Mouse (Mus musculus): ENCODE data around the gene Atp8b4. TPM values are rescaled to one million over a fixed set of nuclear protein-coding genes. Genes with fewer than 3 reads are reported as not detected.
A peak's percentile ranks its signal among the peaks of the same experiment; 100 is the strongest.

The Atp8b4 gene
- polyA plus RNA-seq, 1 experiment from 2014 or later, result 1.7 TPM

GRCm38 (mm10) chr2:126359278-126359677 lies 141.2 kb downstream of the Atp8b4 start:
- Histone ChIP-seq H3K4me3 (ENCODE audit: low read depth, low read length) (no peak overlapping the region), H3K4me1 (ENCODE audit: insufficient read depth, low read depth, low read length) (peaks cover 3% of the 10 kb centered on the region; the same call in 1 of the 2 replicates), H3K27ac (ENCODE audit: low read length) (no peak overlapping the region), H3K9me3 (ENCODE audit: low read length) (no peaks in the 10 kb centered on the region), H3K36me3 (ENCODE audit: insufficient read depth, low read length) (no peaks in the 10 kb centered on the region), H3K4me2 (replicated peaks; ENCODE audit: low read depth, low read length) (no peak overlapping the region), H3K9ac (replicated peaks; ENCODE audit: low read depth) (no peak overlapping the region), H3K27me3 (replicated peaks; ENCODE audit: insufficient read depth, low read length) (no peaks in the 10 kb centered on the region)
- ATAC-seq, result no peak
- DNase-seq (ENCODE audit: low spot score), result no peak
- 83% methylated on average over 1 of the region's 1 CpGs for WGBS
- TF ChIP-seq CTCF (IDR thresholded peaks at IDR 0.05) (no peak), EP300 (IDR thresholded peaks at IDR 0.05) (no peak)

GRCm38 (mm10) chr2:126358741-126359140 lies 141.7 kb downstream of the Atp8b4 start:
- H3K27me3 ChIP-seq (replicated peaks; ENCODE audit: insufficient read depth, low read length), result no peaks in the 10 kb centered on the region
- DNase-seq (ENCODE audit: low spot score), result no peak
- ATAC-seq, result no peak
- no peaks in the 10 kb centered on the region for H3K36me3 ChIP-seq (ENCODE audit: insufficient read depth, low read length)
- 84% methylated on average over 5 of the region's 5 CpGs for WGBS
- H3K27ac ChIP-seq (ENCODE audit: low read length), result no peak overlapping the region
- H3K9me3 ChIP-seq (ENCODE audit: low read length), result no peaks in the 10 kb centered on the region
- no peak overlapping the region for H3K4me2 ChIP-seq (replicated peaks; ENCODE audit: low read depth, low read length)
- no peak overlapping the region for H3K9ac ChIP-seq (replicated peaks; ENCODE audit: low read depth)
- no peak for TF ChIP-seq CTCF (IDR thresholded peaks at IDR 0.05)
- no peak for TF ChIP-seq EP300 (IDR thresholded peaks at IDR 0.05)
- peaks cover 3% of the 10 kb centered on the region; the same call in 1 of the 2 replicates for H3K4me1 ChIP-seq (ENCODE audit: insufficient read depth, low read depth, low read length)
- H3K4me3 ChIP-seq (ENCODE audit: low read depth, low read length), result no peak overlapping the region

GRCm38 (mm10) chr2:126355259-126355658 lies 145.2 kb downstream of the Atp8b4 start:
- Histone ChIP-seq H3K27ac (ENCODE audit: low read length) (no peak overlapping the region), H3K4me2 (replicated peaks; ENCODE audit: low read depth, low read length) (no peak overlapping the region), H3K36me3 (ENCODE audit: insufficient read depth, low read length) (no peaks in the 10 kb centered on the region), H3K27me3 (replicated peaks; ENCODE audit: insufficient read depth, low read length) (no peaks in the 10 kb centered on the region), H3K4me1 (ENCODE audit: insufficient read depth, low read depth, low read length) (no peaks in the 10 kb centered on the region), H3K9me3 (ENCODE audit: low read length) (no peaks in the 10 kb centered on the region), H3K9ac (replicated peaks; ENCODE audit: low read depth) (no peak overlapping the region), H3K4me3 (ENCODE audit: low read depth, low read length) (no peak overlapping the region)
- 89% methylated on average over 2 of the region's 2 CpGs for WGBS
- ATAC-seq (no peak), DNase-seq (ENCODE audit: low spot score) (no peak)
- TF ChIP-seq CTCF (IDR thresholded peaks at IDR 0.05) (no peak), EP300 (IDR thresholded peaks at IDR 0.05) (no peak)

- Histone ChIP-seq H3K27me3 (replicated peaks; ENCODE audit: insufficient read depth, low read length) (no peaks in the 10 kb centered on the region), H3K9me3 (ENCODE audit: low read length) (no peaks in the 10 kb centered on the region), H3K27ac (ENCODE audit: low read length) (no peak overlapping the region), H3K4me2 (replicated peaks; ENCODE audit: low read depth, low read length) (no peak overlapping the region), H3K4me3 (ENCODE audit: low read depth, low read length) (no peak overlapping the region), H3K36me3 (ENCODE audit: insufficient read depth, low read length) (no peaks in the 10 kb centered on the region), H3K9ac (replicated peaks; ENCODE audit: low read depth) (no peak overlapping the region), H3K4me1 (ENCODE audit: insufficient read depth, low read depth, low read length) (no peaks in the 10 kb centered on the region)
- ATAC-seq, result no peak
- no peak for TF ChIP-seq EP300 (IDR thresholded peaks at IDR 0.05)
- no peak for TF ChIP-seq CTCF (IDR thresholded peaks at IDR 0.05)
- no peak for DNase-seq (ENCODE audit: low spot score)
- 86% methylated on average over 1 of the region's 1 CpGs for WGBS
Measured at GRCm38 (mm10) chr2:126351811-126352210, 148.7 kb downstream of the Atp8b4 start.

GRCm38 (mm10) chr2:126343026-126343593 lies 157.4 kb downstream of the Atp8b4 start:
- Histone ChIP-seq H3K36me3 (ENCODE audit: insufficient read depth, low read length) (no peaks in the 10 kb centered on the region), H3K27ac (ENCODE audit: low read length) (no peak overlapping the region), H3K4me1 (ENCODE audit: insufficient read depth, low read depth, low read length) (no peaks in the 10 kb centered on the region), H3K27me3 (replicated peaks; ENCODE audit: insufficient read depth, low read length) (no peaks in the 10 kb centered on the region), H3K9ac (replicated peaks; ENCODE audit: low read depth) (no peak overlapping the region), H3K4me3 (ENCODE audit: low read depth, low read length) (no peak overlapping the region), H3K9me3 (ENCODE audit: low read length) (no peaks in the 10 kb centered on the region), H3K4me2 (replicated peaks; ENCODE audit: low read depth, low read length) (no peak overlapping the region)
- DNase-seq (ENCODE audit: low spot score), result no peak
- 46% methylated on average over 3 of the region's 3 CpGs for WGBS
- TF ChIP-seq EP300 (IDR thresholded peaks at IDR 0.05) (no peak), CTCF (IDR thresholded peaks at IDR 0.05) (no peak)
- ATAC-seq, result no peak

- Histone ChIP-seq H3K9ac (replicated peaks; ENCODE audit: low read depth) (no peak overlapping the region), H3K9me3 (ENCODE audit: low read length) (no peaks in the 10 kb centered on the region), H3K4me3 (ENCODE audit: low read depth, low read length) (no peak overlapping the region), H3K36me3 (ENCODE audit: insufficient read depth, low read length) (no peaks in the 10 kb centered on the region), H3K4me2 (replicated peaks; ENCODE audit: low read depth, low read length) (no peak overlapping the region), H3K4me1 (ENCODE audit: insufficient read depth, low read depth, low read length) (no peaks in the 10 kb centered on the region), H3K27me3 (replicated peaks; ENCODE audit: insufficient read depth, low read length) (no peaks in the 10 kb centered on the region), H3K27ac (ENCODE audit: low read length) (no peak overlapping the region)
- ATAC-seq (no peak), DNase-seq (ENCODE audit: low spot score) (no peak)
- no peak for TF ChIP-seq EP300 (IDR thresholded peaks at IDR 0.05)
- WGBS, result 93% methylated on average over 8 of the region's 8 CpGs
Measured at GRCm38 (mm10) chr2:126341521-126341920, 159.0 kb downstream of the Atp8b4 start.

- no peak for DNase-seq (ENCODE audit: low spot score)
- Histone ChIP-seq H3K4me2 (replicated peaks; ENCODE audit: low read depth, low read length) (no peak overlapping the region), H3K4me1 (ENCODE audit: insufficient read depth, low read depth, low read length) (no peaks in the 10 kb centered on the region), H3K4me3 (ENCODE audit: low read depth, low read length) (no peak overlapping the region), H3K27me3 (replicated peaks; ENCODE audit: insufficient read depth, low read length) (no peaks in the 10 kb centered on the region), H3K9ac (replicated peaks; ENCODE audit: low read depth) (no peak overlapping the region), H3K36me3 (ENCODE audit: insufficient read depth, low read length) (no peaks in the 10 kb centered on the region), H3K27ac (ENCODE audit: low read length) (peak overlapping the region; percentile 69; the same call in 1 of the 2 replicates), H3K9me3 (ENCODE audit: low read length) (no peaks in the 10 kb centered on the region)
- 84% methylated on average over 7 of the region's 7 CpGs for WGBS
- no peak for TF ChIP-seq CTCF (IDR thresholded peaks at IDR 0.05)
- no peak for TF ChIP-seq EP300 (IDR thresholded peaks at IDR 0.05)
- ATAC-seq, result no peak
Measured at GRCm38 (mm10) chr2:126340201-126340600, 160.3 kb downstream of the Atp8b4 start.
